Mouse (Mus musculus) gonadal fat pad, adult 2 months (tissue): Measurements from ENCODE around the gene Kbtbd13. TPM values are rescaled to one million over a fixed set of nuclear protein-coding genes. Genes with fewer than 3 reads are reported as not detected.

Experiments
- DNase-seq: peaks from one replicate; pipeline ENCODE4 v3.0.0-alpha.2; 2012; ENCODE audit warnings: low read depth
- polyA plus RNA-seq: library from polyadenylated mRNA; depleted of rRNA; stranded (reverse); fragments of >200 nt; gene quantifications from 2 replicates; pipeline ENCODE4 v1.2.3, GENCODE M21; 2012

Kbtbd13 gene
- polyA plus RNA-seq, 1 experiment, result 0.99 TPM

DNA sequence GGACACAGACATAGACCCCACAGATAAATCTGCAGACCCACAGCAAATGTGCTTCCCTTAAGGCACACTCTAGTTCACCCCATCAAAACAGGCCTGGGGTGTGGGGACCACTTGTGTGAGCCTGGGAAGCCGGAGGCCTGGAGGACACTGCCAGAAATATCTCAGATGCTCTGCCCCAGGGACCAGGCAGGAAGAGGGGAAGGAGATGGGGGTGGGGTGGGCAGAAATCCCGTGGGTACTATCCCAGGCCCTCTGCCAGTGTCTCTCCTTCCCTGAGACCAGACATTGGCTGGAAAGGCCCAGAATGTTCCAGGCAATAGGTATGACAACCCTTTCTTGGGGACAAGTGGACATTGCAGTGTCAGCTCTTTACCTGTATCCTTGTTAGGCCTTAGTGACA is 2.2 kb upstream of the Kbtbd13 start:
- no peak for DNase-seq

DNA sequence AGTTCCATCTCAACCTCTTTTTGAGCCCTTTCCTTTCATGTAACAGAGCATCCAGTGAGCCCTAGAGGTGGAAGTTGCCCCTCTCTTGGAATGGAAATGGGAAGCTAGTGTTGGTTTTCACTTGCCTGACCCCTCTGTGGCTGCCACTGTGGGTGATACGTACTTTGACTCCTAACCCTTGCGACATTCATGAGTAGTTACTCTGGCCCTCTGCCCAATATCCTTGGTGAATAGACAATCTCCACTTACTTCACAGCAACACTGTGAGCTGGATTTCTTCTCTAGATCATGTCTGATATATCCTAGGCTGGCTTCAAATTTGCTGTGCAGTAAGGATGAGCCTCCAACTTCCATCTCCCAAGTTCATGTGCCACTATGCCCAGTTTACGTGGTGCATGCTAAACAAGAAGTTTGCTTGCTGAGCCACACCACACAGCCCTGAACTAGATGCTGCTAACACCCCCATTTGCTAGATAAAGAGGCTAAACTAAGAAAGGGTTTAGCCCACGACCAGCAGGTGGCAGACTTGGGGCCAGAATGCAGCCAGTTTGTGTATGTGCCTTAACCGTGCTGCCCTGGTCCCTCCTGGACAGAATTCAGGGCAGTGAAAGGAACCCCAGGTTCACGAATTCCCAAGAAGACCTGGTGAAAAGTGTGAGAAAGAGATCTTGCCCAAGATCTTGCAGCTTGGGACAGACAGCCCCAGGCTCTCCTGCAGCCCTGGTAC is 1.3 kb upstream of the Kbtbd13 start:
- DNase-seq, result no peak

DNA sequence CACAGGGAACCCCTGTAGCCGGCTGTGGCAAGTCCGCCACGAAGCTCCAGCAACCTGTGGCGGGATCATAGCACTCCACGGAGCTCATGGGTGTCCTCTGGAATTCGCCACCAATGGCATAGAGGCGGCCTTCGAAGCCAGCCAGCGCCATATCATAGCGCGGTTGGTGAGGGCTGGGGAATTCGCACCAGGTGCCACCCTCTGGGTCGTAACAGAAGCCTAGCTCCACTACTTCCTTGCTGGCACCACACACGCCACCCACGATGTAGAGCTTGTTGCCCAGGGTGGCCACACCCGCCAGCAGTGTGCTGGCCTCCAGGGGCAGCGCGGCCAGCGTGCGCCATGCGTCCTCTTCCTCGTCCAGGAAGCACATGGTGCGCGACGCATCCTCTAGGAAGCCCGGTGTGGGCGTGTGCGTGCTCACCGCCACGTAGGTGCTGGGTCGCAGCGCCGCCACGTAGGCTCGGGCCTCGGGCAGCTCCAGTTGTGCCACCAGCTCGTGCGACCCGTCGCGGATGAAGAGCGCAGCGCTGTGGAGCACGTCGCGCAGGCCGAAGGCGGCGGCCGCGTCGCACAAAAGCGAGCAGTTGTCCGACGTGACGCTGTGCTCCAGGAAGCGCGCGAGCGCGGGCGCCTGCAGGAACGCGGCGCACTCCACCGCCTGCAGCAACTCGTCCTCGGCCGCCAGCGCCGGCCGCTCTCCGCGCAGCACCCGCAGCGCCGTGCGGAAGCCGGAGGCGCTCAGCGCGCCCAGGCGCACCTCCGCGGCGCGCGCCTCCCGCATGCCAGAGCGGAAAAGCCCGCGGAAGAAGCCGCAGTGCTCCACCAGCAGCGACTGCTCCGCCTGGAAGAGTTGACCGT is 470 bp downstream of the Kbtbd13 start:
- DNase-seq, result no peak

DNA sequence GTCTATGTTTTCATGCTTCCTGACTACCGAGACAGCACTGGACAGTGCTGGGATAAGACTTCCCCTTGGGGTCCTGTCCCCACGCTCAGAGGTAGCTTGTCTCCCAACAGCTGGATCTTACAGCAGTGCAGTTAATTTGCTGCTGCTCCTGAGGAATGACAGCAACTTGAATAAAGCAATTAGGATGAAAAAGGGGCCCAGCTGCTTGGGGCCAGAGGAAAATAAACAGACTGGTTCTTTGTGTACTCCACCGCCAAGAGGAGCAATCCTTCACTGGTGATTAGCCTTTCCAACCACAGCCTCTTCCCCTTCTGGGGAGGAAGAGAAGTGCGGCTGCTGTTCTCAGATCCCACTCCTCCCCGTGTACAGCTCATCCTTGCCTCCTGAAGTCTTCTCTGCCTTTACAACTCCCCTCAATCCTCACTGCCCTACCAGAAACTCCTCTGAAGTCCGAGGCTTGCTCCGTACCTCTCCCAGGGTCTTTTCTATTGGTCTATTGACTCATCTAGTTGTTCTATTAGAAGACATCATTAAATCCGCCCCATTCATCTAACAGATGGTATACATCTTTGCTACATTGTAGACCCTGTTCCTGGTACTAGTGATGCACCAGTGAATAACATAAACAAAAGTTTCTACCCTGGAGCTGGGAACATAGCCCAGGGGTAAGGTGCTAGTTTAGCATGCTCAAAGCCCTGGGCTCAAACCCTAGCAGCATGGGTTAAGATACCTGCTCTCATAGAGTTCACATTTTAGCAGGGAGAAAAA is 4.9 kb downstream of the Kbtbd13 start:
- DNase-seq, result no peak

DNA sequence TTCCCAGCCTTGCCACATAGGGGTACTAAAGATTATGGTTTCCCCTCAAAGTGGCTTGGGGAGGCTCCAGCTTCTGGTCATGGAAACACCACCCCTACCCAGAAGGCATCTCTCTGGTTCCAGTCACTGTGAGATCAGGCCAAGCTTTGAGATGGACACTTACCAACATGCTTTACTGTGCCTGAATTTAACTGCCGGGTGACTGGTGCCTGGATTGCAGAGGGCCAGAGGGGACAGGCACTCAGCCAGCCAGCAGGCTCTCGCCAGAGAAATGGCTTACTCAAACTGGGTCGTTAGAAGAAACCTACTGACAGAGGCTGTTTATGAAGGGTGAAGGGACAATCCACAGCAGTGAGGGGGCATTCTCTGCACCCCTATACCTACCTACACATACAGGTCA is 7.2 kb downstream of the Kbtbd13 start:
- peak; percentile 45 for DNase-seq

DNA sequence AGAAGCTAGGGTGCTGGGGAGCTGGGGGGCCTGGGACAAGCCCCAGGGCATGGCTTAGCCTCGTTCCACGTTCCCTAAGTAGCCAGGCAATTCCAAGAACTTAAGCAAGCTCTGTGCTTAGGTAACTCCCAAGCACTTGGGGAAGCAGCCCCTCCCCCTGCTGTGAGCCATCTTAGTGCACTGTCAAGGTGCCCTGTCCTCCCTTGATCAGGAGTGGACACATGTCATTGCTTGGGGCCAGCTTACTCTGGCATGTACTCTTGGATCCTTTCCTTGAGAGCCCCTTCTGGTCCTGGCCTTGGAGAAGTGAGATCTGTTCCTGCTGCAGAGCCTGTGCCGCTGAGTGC is 8.7 kb downstream of the Kbtbd13 start:
- peak; percentile 59 for DNase-seq

DNA sequence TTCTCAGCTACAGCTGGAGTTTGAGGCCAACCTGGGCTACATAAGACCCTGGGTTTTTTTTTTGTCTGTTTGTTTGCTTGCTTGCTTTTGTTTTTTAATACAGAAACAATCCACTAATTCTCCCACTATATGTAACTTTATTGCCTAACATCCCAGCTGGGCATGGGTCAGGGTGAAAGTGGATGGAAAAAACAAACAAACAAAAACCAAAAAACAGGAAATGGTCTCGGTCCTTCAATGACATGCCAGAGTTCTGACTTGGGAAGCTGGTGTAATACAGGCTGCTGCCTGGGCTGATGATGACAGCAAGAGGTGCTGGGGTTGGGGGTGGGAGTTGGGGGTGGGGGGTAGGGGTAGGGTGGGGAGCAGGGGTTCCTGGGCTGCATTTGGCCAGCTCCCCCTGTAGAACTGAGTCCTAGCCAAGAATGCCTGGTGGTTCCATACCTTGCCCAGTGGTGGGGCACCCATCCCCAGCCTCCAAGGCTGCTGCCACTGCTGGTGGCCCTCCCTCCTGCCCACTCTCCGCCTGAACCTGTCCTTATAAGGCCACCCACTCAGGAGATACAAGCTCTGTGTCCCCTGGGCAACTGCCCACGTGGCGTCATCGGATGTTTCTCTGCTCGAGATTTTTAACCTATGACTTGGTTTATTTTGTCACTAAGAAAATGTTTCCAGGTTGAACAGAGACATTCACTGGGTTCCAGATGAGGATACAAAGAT is 9.3 kb downstream of the Kbtbd13 start:
- DNase-seq, result no peak

DNA sequence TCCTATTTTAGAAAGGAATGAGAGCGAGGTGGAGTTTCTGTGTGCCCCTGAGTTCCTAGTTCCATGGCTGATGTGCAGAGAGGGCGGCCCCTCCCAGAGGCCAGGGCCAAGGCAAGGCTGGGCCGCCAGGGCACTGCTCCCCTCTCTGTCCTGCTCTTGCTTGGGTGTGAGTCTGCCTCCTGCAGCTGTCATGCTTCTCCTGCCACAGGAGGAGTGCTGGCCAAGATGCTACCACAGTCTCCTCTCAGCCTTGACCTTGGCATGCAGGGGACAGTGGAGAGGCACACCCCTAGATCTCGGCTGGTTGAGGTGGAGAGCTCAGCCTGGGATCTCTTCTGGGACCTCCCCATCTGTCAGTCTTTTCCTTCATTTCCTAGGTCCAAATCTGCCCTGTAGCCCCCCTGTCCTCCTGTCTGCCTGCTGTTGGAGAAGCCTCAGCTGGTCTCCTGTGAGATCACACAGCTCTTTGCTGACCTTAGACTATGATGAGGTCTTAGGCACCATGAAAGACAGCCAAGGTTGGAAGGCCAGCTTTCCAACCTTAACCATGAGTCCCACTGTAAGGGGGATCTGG is 10.3 kb downstream of the Kbtbd13 start:
- no peak for DNase-seq

DNA sequence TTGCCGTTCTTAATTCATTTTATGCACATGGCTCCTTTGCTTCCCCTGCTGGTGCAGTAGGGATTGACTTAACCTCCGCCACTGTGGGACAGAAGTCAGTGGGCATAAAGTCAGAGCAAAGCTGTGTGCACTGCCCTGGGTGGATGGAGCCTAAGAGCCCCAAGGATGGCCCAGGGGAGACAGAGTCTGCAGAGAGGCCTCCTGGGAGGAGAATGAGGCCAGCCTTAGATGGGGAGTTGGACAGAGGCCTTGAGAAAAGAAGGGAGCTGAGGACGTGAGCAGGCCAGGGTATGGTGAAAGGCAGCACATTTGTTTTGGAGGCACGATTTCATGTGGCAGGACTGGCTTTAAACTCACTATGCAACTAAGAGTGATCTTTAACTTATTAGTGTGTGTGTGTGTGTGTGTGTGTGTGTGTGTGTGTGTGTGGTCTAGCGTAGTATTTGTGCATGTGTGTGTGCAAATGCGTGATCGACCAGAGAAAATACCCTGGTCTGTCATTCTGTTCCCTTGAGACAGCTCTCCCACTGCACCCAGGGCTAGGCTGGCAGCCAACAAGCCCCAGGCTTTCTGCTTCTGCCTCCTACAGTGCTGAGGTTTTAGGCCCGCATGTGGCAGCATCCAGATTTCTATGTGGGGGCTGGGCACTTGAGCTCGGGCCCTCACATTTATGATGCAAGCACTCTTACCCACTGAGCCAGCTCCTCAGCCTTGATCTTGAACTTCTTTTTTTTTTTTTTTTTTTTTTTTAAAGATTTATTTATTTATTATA is 16.1 kb downstream of the Kbtbd13 start:
- DNase-seq, result no peak

DNA sequence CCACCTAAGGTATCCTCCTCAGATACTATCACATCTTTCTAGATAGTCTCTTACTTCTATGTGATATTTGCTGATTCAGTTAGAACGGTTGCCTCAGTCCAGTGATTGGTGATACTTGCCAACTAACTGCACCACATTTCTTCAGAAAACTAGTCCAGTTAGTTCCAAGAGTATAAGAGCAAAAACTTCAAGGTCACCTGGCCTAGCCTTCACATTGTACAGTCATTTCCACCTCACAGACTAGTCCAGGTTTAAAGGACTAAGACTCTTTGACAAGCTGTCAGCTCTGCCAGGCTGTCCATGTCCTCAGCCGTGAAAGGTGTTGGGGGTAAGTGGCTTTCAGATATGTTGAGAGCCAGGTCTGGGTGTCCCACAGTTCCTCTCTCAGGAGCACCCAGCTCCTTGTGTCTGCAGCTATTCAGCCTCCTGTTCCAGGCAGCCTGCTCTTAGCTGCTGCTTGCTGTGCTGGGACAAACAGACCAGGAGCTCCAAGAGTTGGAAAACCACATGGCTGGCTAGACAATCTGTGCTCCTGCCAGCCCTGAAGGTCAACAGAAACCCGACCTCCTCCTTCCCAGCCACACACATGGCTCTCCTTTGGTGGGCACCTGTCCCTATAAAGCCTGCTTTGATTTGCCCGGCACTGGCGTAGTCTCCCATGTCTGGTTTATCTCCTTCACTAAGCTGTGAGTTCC is 16.8 kb downstream of the Kbtbd13 start:
- no peak for DNase-seq

DNA sequence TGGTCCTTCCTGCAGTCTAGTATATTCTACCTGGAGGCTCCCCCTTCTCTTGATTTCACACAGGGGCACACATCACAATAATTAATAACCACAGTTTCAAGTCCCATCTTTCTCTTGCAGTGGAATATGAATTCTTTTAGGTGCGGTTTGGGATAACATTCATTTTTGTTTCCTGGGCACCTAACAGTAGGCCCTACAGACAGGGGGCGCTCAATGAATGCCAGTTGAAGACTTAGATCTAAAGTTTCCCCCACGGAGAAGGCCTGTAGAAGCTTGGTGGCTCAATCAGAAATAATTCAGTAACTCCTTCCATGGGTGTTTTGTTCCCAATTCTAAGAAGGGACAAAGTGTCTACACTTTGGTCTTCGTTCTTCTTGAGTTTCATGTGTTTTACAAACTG is 19.0 kb downstream of the Kbtbd13 start:
- no peak for DNase-seq

DNA sequence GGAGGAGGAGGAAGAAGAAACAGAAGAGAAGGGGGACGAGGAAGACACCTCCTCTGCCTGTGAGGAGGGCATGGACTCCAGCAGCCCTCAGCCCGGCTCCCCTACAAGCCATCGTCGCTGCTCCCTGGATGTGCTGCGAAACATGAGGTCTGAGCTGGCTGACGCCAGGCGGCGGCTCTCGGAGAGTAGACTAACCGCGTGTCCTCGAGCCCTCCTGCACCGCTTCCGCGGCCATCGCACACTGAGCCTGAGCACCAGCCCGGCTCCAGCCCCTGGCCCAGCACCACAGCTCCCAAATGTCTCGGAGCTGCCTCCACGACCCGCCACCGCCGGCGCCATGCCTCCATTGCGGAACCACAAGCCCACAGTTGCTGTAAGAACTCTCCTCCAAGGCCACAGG is 19.7 kb downstream of the Kbtbd13 start:
- no peak for DNase-seq

DNA sequence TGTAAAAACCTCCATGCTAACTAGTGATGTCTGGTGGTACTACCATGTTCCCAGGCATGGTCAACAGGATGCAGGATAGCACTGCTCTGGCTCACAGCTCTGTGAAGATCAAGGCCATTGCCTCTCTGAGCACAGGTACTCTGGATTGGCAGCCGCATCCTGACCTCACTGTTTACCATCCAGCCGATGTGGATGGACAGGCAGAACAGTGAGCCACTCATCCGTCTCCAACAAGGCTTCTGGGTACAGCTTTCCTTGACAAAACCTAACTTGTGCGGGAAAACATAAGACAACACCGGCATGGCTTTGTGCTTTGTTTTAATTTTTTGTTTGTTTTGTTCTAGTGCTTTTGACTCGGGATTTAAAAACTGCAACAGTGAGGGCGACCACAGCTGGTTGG is 25.7 kb downstream of the Kbtbd13 start:
- no peak for DNase-seq

DNA sequence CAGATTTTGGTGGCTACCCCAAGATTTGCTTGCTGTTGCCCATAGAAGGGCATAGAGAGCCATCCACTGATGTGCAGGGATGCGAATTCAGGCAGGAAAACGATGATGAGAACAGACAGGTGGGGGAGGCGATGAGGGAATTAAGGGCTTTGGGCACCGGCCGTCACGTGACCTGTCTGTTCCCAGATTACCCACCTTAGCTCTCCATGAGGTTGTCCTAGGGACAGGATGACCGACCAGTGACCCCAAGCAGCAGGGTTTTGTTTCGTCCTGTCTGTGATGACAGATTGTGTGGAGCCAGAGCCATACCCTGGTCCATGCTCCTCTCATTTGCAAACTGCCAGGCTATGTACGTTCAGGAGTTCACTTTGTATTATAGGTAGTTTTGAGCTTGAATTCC is 27.8 kb downstream of the Kbtbd13 start:
- DNase-seq, result no peak

DNA sequence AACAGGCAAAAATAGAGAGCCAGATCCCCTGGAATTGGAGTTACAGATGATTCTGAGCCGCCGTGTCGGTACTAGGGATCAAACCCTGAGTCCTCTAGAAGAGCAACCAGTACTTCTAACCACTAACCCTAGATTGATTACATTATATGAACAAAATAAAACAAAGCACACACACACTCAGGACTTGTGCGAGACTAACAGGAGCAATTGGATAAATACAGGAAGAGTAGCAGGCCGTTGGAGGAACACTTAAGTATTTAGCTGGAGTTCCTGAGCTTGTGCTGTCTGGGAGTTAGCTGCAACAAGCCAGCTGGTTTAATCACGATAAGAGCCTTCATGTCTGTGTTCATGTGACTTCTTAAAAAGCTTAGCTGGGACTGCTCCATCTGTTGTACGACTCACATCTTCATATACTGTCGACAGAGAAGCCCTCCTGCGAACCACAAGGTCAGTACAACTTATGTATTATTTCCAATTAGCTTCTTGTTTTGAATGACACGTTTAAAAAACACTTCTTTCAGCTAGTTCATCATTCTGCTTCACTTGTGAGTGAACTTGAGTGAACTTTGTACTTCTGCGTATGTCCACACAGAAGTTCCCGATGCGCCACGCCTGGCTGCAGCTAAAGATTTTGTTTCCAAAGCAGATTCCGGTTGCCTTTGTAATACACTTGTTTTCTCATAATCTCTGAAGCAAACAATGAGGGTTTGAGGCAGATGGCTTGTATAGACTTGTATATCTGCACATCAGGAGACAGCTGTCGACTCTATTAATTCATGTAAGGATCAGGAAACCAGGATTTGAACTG is 30.6 kb downstream of the Kbtbd13 start, which contains the start of gene Ubap1l:
Gene Ubap1l (plus strand): TSS at position 401 of the 808 bp plus-strand sequence.
- no peak for DNase-seq

DNA sequence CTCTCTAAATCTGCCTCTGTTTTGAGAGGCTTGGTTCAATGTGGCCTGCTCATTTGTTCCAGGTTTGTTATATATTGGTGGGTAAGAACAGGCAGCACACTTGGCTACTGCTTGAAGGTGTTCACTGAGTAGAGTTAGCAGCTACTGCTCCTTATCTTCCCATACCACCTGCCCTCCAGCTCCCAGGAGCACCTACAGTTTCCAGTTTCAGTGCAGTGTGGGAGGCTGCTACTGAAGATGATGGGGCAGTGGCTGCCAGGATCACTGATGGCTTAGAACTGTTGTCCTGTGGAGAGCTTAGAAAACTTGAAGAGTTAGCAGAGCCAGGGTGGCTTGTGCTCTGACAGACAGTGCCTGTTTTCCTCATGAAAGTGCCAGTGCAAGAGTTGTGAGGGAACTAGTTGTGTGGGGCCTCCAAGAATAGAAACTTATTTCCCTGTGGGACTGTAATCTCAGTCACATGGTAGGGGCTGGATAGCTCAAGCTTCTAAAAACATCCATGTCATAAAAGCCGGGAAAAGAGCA is 32.4 kb downstream of the Kbtbd13 start:
- no peak for DNase-seq

DNA sequence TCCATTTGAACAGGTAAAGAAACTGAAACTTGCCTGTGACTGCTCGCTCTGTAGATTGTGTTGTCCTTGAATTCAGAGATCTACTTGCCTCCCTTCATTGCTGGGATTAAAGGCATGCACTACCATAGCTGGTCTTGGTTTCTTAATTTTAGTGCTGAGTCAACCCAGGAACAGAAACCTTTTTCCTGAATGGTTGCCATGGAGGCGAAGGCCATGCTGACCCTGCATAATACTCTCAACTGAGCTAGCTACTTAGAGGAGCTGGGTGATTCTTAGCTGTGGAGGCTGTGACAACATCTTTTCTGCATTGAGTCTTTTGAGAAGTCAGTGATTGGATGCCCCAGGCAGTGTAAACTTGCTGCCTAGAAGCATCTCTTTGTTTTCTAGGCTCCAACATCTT is 34.5 kb downstream of the Kbtbd13 start:
- DNase-seq, result no peak

DNA sequence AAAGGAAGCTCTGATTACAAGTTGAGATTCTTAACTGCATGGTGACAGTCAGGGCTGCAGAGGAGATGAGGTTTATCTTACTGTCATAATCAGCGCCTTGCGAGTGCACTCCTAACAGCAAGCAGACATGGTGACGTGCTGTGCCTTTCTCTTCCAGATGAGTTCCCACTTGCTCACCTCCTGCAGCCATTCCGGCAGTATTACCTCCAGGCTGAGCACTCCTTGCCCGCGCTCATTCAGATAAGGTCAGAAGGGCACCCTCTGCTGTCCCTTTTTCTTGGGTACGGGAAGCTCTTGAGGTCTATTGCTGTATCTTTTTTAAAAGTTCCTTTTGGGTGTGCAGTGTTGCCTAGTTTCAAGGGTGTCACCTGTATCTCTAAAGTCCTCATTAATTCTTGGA is 34.9 kb downstream of the Kbtbd13 start:
- DNase-seq, result no peak

DNA sequence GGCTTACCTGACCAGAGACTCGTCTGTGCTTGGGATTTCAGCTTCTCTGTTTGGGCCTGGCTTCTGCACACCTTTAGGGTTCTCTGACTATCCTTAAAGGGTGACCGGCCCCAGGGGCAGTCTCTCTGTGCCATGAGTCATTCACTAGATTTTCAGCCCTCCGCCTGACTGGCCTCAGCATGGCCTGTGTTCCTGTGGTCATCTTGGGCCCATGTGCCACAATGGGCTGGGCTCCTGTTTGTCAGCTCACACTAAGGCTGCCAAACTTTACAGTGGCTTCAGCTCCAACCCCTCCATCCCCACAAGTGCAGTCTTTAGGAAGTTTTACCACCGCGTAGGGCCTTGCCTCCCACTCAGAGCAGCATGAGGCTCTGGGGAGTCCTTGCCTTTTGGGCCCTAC is 38.2 kb downstream of the Kbtbd13 start:
- no peak for DNase-seq
